Mouse (Mus musculus) small intestine, adult 2 months (tissue): Measurements from ENCODE around the gene Tmprss4.

Experiments
- CTCF ChIP-seq: fragments of 200-500 bp; IDR thresholded peaks from 2 replicates; pipeline ENCODE4 v1.5.1; 2012; ENCODE audit warnings: low read depth, mild to moderate bottlenecking, control low read depth, inconsistent platforms, low read length, moderate library complexity, mixed read lengths; ENCODE audit not compliant: insufficient replicate concordance, insufficient read length; ENCODE audit errors: extremely low read depth
- POLR2A ChIP-seq: fragments of 200-500 bp; IDR thresholded peaks from 2 replicates; pipeline ENCODE4 v1.6.1; 2012; ENCODE audit warnings: low read depth, mild to moderate bottlenecking, control low read depth, inconsistent platforms, low read length, moderate library complexity

- TF ChIP-seq CTCF (no peak), POLR2A (no peak)
These were observed 47.4 kb upstream of the Tmprss4 start for GRCm38 (mm10) chr9:45251281-45251680.
